Mouse (Mus musculus) C2C12 (cell line): ENCODE measurements around the gene Fabp7.

Experiments used
- CTCF ChIP-seq: IDR thresholded peaks from one replicate; pipeline ENCODE4 v1.5.1; 2011; ENCODE audit not compliant: control insufficient read depth, insufficient read depth, insufficient read length
- FOSL1 ChIP-seq: IDR thresholded peaks from one replicate; pipeline ENCODE4 v1.8.0; 2011; ENCODE audit warnings: mild to moderate bottlenecking, low read length; ENCODE audit not compliant: poor library complexity, insufficient read depth, severe bottlenecking
- MAX ChIP-seq: IDR thresholded peaks from one replicate; pipeline ENCODE4 v1.6.1; 2011; ENCODE audit warnings: mild to moderate bottlenecking, control low read depth
- MYOD1 ChIP-seq: IDR thresholded peaks from one replicate; pipeline ENCODE4 v1.6.1; 2011; ENCODE audit warnings: low read depth; ENCODE audit not compliant: control insufficient read depth, insufficient read length
- MYOG ChIP-seq: IDR thresholded peaks from one replicate; pipeline ENCODE4 v1.6.1; 2011; ENCODE audit not compliant: control insufficient read depth, insufficient read length; ENCODE audit errors: extremely low read depth
- USF1 ChIP-seq: IDR thresholded peaks from one replicate; pipeline ENCODE4 v1.6.1; 2011; ENCODE audit warnings: low read depth, mild to moderate bottlenecking, control low read depth, moderate library complexity

DNA sequence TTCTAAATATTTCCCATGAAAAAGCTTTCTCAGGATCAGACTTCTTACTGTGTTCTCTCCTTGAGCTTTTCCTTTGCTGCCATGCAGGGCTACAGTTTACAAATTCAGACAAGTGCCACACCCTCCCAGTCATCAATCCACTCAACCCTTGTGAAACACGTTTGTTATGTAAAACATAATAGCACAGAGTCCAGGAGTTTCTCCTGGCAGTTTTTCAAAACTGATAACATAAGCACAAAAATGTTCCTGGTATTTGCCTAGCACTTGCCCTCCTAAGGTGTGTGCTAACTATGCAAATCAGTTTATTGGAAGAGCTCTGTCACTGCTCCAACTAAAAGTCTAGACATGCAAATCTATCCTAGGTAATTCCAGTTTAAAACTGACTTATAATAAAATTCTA, 21.6 kb upstream of the Fabp7 start:
- TF ChIP-seq MAX = no peak
- TF ChIP-seq CTCF = no peak
- no peak for TF ChIP-seq USF1
- no peak for TF ChIP-seq MYOD1
- TF ChIP-seq FOSL1 = no peak
- no peak for TF ChIP-seq MYOG
